Mouse (Mus musculus): Measurements from ENCODE around the gene Fgfr1op. TPM values are rescaled to one million over a fixed set of nuclear protein-coding genes. Genes with fewer than 3 reads are reported as not detected.
"Not testable (repeated sequence)": the region's sequence is repeated elsewhere in the genome, so short reads cannot be mapped to it uniquely, and the experiment has no call there.

The Fgfr1op gene
- polyA plus RNA-seq, 2 experiments: 5.6 to 11.8 TPM

DNA sequence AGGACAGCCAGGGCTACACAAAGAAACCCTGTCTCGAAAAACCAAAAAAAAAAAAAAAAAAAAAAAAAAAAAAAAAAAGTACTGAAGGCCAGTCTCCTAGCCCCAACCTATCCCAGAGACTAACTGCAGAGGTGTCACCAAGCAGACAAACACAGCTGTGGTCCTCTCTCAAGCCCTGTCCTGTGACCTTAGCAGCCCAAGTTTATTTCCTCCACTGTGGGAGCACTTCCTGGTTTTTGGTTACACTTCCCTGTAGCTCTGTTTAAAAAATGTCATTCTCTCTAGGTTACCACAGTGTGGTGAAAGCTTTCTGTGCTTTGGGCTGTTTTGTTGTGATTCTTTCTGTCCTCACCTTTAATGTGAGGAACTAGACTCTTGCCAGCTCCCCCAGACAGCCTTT lies 6.7 kb upstream of the Fgfr1op start:
- not testable (repeated sequence) for H3K4me1 ChIP-seq (replicated peaks; ENCODE audit: control insufficient read depth in 2 of 2, insufficient read depth in 2 of 2, low read length in 1 of 2); H3K27me3 ChIP-seq (ENCODE audit: control insufficient read depth, insufficient read depth, low read length); H3K4me3 ChIP-seq (ENCODE audit: insufficient read depth in 1 of 2, low read depth in 2 of 2, low read length in 2 of 2); H3K36me3 ChIP-seq (replicated peaks; ENCODE audit: control insufficient read depth, insufficient read depth, low read depth); H3K4me2 ChIP-seq (ENCODE audit: low read depth); H3K9ac ChIP-seq (replicated peaks); H3K27ac ChIP-seq; H3K9me3 ChIP-seq (ENCODE audit: control insufficient read depth, low read length); ATAC-seq (ENCODE audit: insufficient read depth); DNase-seq (ENCODE audit: low read depth in 3 of 3, low spot score in 3 of 3)
- WGBS (ENCODE audit: insufficient replicate concordance): no CpG with 5 or more reads among the region's 1 CpGs

DNA sequence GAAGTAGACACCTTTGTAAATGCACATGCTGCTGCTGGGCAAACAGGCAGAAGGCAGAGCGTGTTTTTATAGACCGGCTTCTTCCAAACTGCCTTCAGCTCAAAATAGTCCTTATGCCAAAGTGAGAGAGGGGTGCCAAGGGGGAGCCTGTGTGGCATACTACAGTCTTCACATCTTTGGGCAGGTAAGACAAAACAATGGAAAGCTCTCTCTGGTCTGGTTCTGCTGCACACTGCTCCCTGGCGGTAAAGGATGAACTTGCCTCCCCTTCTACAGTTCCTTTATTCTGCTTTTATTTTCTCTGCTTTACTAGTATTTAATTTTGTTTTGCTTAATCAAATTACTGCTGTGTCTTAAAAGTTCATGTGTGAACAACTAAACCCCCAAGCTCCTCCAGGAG lies 4.3 kb upstream of the Fgfr1op start:
- not testable (repeated sequence) for H3K27ac ChIP-seq; H3K9me3 ChIP-seq (ENCODE audit: control insufficient read depth, low read length); H3K4me1 ChIP-seq (replicated peaks; ENCODE audit: control insufficient read depth in 2 of 2, insufficient read depth in 2 of 2, low read length in 1 of 2); DNase-seq (ENCODE audit: low read depth in 3 of 3, low spot score in 3 of 3); H3K36me3 ChIP-seq (replicated peaks; ENCODE audit: control insufficient read depth, insufficient read depth, low read depth); ATAC-seq (ENCODE audit: insufficient read depth); H3K9ac ChIP-seq (replicated peaks); H3K4me3 ChIP-seq (ENCODE audit: insufficient read depth in 1 of 2, low read depth in 2 of 2, low read length in 2 of 2); H3K4me2 ChIP-seq (ENCODE audit: low read depth); H3K27me3 ChIP-seq (ENCODE audit: control insufficient read depth, insufficient read depth, low read length)
- TF ChIP-seq CTCF (IDR thresholded peaks at IDR 0.05; ENCODE audit: low read depth): peak; percentile 43
- WGBS (ENCODE audit: insufficient replicate concordance): 31% methylated on average over 2 of the region's 3 CpGs

DNA sequence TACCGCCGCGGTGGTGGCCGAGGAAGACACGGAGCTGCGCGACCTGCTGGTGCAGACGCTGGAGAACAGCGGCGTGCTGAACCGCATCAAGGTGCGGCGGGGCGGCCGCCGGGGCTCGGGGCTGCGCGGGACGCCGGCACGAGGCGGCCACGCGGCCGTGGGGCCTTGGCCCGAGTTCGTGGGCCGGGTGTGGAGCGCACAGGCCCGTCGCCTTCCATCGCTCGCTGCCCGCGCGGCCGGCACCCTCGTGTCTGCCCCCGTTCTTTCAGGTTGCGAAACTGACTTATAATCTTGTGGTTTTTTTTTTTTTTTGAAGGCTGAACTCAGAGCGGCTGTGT lies 276 bp downstream of the Fgfr1op start:
- H3K27me3 ChIP-seq (ENCODE audit: control insufficient read depth, insufficient read depth, low read length); DNase-seq (ENCODE audit: low read depth in 3 of 3, low spot score in 3 of 3); H3K9me3 ChIP-seq (ENCODE audit: control insufficient read depth, low read length); H3K27ac ChIP-seq; H3K4me1 ChIP-seq (replicated peaks; ENCODE audit: control insufficient read depth in 2 of 2, insufficient read depth in 2 of 2, low read length in 1 of 2): not testable (repeated sequence)
- peaks cover 11% of the 10 kb centered on the region for H3K36me3 ChIP-seq (replicated peaks; ENCODE audit: control insufficient read depth, insufficient read depth, low read depth)
- WGBS (ENCODE audit: insufficient replicate concordance): under 1% methylated on average over 39 of the region's 42 CpGs
- H3K9ac ChIP-seq (replicated peaks): peak overlapping the region; percentile 67
- ATAC-seq (ENCODE audit: insufficient read depth): peak; percentile 51; the same call in 1 of the 2 replicates
- H3K4me2 ChIP-seq (ENCODE audit: low read depth): peak overlapping the region; percentile 60
- H3K4me3 ChIP-seq (ENCODE audit: insufficient read depth in 1 of 2, low read depth in 2 of 2, low read length in 2 of 2): peak overlapping the region; percentile 60 to 68

DNA sequence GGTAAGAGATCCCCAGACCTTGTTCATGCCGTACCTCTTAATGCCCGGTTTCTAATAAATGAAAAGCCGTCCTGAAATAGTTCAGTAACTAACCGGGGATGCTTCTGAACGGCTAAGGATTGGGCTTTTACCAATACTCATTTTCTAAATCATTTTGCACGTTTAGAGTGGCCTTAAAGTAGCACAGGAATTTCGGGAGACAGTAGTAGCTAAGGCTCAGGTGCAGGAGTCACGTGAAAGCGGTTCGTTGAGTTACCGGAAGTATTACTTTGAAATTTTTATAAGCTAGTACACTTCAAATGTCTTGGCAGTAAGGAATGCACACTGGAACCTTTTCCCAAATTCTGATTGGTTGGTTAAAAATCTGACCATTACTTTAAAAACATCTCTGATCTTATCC lies 676 bp downstream of the Fgfr1op start:
- Histone ChIP-seq H3K36me3 (replicated peaks; ENCODE audit: control insufficient read depth, insufficient read depth, low read depth) (peaks cover 14% of the 10 kb centered on the region), H3K4me3 (ENCODE audit: insufficient read depth in 1 of 2, low read depth in 2 of 2, low read length in 2 of 2) (peak overlapping the region; percentile 60 to 68), H3K4me2 (ENCODE audit: low read depth) (peak overlapping the region; percentile 60), H3K9ac (replicated peaks) (peak overlapping the region; percentile 67)
- not testable (repeated sequence) for H3K4me1 ChIP-seq (replicated peaks; ENCODE audit: control insufficient read depth in 2 of 2, insufficient read depth in 2 of 2, low read length in 1 of 2); DNase-seq (ENCODE audit: low read depth in 3 of 3, low spot score in 3 of 3); H3K9me3 ChIP-seq (ENCODE audit: control insufficient read depth, low read length); ATAC-seq (ENCODE audit: insufficient read depth); H3K27me3 ChIP-seq (ENCODE audit: control insufficient read depth, insufficient read depth, low read length); H3K27ac ChIP-seq
- 0% methylated on average over 9 of the region's 11 CpGs for WGBS (ENCODE audit: insufficient replicate concordance)

DNA sequence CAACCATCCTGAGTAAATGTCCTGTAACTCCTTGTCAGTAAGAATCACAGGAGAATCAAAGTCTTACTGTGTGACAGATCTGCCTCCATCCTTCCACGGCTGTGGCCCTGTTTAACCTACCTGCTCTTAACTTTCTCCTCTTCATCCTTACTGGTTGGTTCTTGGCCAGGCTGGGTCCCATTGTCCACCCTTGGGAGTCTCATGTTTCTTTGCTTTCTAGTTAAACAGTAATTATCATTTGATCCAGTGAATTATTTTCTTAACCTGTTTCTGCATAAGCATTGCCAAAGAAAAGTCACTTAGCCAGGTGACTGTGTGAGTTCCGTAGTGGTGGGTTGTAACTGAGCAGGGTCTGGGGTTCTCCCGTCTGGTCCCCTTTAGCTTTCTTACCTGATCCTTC lies 1.2 kb downstream of the Fgfr1op start:
- H3K36me3 ChIP-seq (replicated peaks; ENCODE audit: control insufficient read depth, insufficient read depth, low read depth): peaks cover 17% of the 10 kb centered on the region
- H3K27me3 ChIP-seq (ENCODE audit: control insufficient read depth, insufficient read depth, low read length); H3K27ac ChIP-seq; ATAC-seq (ENCODE audit: insufficient read depth); DNase-seq (ENCODE audit: low read depth in 3 of 3, low spot score in 3 of 3); H3K9me3 ChIP-seq (ENCODE audit: control insufficient read depth, low read length); H3K4me1 ChIP-seq (replicated peaks; ENCODE audit: control insufficient read depth in 2 of 2, insufficient read depth in 2 of 2, low read length in 1 of 2): not testable (repeated sequence)
- H3K9ac ChIP-seq (replicated peaks): peak overlapping the region; percentile 13; the same call in 1 of the 2 replicates
- WGBS (ENCODE audit: insufficient replicate concordance): 40% methylated on average over 1 of the region's 3 CpGs
- H3K4me2 ChIP-seq (ENCODE audit: low read depth): peak overlapping the region; percentile 60
- peak overlapping the region; percentile 24 to 60; a peak in 2 of 4 replicates for H3K4me3 ChIP-seq (ENCODE audit: insufficient read depth in 1 of 2, low read depth in 2 of 2, low read length in 2 of 2)

DNA sequence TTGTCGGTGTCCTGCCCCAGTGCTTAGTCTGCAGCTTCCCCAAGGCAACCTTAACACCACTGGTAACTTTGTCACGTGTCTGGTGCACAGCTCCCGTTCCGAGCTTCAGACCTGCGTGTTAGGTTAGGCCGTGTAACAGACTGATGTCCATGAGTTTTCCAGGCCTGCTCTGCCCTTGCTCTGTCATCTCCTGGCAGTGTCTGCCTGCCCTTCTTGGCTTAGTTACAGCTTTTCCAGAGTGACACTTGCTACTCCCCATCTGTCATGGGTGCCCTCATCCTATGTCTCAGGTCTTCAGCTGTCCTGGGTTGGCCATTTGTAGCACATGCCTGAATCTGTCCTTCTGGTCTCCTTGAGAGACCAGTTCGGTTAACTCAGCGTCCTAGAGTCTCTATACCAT lies 2.1 kb downstream of the Fgfr1op start:
- WGBS (ENCODE audit: insufficient replicate concordance): 85% methylated on average over 6 of the region's 8 CpGs
- not testable (repeated sequence) for H3K4me3 ChIP-seq (ENCODE audit: insufficient read depth in 1 of 2, low read depth in 2 of 2, low read length in 2 of 2); ATAC-seq (ENCODE audit: insufficient read depth); H3K27me3 ChIP-seq (ENCODE audit: control insufficient read depth, insufficient read depth, low read length); DNase-seq (ENCODE audit: low read depth in 3 of 3, low spot score in 3 of 3); H3K4me2 ChIP-seq (ENCODE audit: low read depth); H3K4me1 ChIP-seq (replicated peaks; ENCODE audit: control insufficient read depth in 2 of 2, insufficient read depth in 2 of 2, low read length in 1 of 2); H3K9ac ChIP-seq (replicated peaks); H3K9me3 ChIP-seq (ENCODE audit: control insufficient read depth, low read length); H3K27ac ChIP-seq
- peaks cover 24% of the 10 kb centered on the region for H3K36me3 ChIP-seq (replicated peaks; ENCODE audit: control insufficient read depth, insufficient read depth, low read depth)
